In the genomic region with DNA sequence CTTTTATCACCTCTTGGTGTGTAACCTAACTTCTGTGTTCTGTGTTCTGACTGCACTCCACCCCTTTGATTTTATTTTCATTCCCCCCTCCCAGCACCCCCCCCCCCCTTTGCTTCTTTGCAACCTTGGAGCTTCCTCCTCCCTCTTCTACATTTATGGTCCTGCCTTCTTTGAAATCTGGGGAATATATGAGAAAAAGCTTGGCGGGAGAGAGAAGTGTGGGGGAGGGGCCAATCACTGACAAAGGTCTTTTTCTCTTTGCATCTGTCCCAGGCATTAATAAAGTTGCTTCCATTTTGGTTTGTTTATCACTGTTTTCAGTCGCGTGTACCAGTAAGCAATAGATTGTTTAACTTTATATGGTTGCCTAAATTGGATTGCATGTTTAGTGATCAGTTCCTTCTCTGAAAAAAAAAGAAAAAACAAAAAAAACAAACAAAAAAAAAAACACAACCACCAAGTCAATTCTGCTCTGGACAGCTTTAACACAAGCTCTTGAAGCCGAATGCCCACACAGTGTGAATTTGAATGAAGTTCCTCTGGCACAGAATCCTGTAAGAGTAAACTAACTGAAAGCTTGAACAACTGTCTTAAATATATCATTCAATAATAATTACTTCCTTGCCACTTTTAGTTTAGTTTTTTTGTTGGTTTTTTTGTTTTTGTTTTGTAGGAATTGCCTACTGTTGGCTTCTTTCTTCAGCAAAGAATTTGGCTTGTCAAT, we compare ENCODE assay signal across 10 mouse cellular contexts. TPM values are rescaled to one million over a fixed set of nuclear protein-coding genes. Genes with fewer than 3 reads are reported as not detected.
DNase-seq lines count a peak whose midpoint lies in the region; ATAC-seq lines count a peak whose summit lies in the region.
"Had no signal": no experiment of that assay in that cellular context is flagged by ENCODE, and none has a peak within 500 bp of the region (broad histone marks: within the 10 kb centered on the region; RNA-seq: fewer than 3 reads in every experiment).

No protein-coding gene starts in this region.

- peaks cover 41% of the 10 kb centered on the region for H3K27me3 ChIP-seq in heart, embryonic 11.5 days (ENCODE audit: control insufficient read depth, insufficient read depth, low read length)
- no peaks in the 10 kb centered on the region for H3K27me3 ChIP-seq in forebrain, embryonic 16.5 days (replicated peaks; ENCODE audit: control insufficient read depth, insufficient read depth, low read length)
- H3K27me3 ChIP-seq in midbrain, embryonic 10.5 days (ENCODE audit: low read depth, poor library complexity, severe bottlenecking): peaks cover 57% of the 10 kb centered on the region

- H3K4me1 ChIP-seq in heart, embryonic 11.5 days (ENCODE audit: control insufficient read depth, insufficient read depth, low read length): peaks cover 7% of the 10 kb centered on the region; the same call in 1 of the 2 replicates
- peaks cover 10% of the 10 kb centered on the region for H3K4me1 ChIP-seq in forebrain, embryonic 16.5 days (replicated peaks; ENCODE audit: control insufficient read depth, insufficient read depth, low read length)
- peaks cover 44% of the 10 kb centered on the region for H3K4me1 ChIP-seq in midbrain, embryonic 10.5 days

- intact Hi-C loops in heart, postnatal 10 days (cut with DNase I): no loop called here

- no peak for ATAC-seq in heart, embryonic 11.5 days (replicated peaks; ENCODE audit: insufficient number of reproducible peaks, low FRiP score, low TSS enrichment)
- no peak for ATAC-seq in forebrain, embryonic 16.5 days

- H3K36me3 ChIP-seq in heart, embryonic 11.5 days (ENCODE audit: control insufficient read depth, insufficient read depth, low read length): no peaks in the 10 kb centered on the region
- H3K36me3 ChIP-seq in forebrain, embryonic 16.5 days (ENCODE audit: control insufficient read depth, insufficient read depth): no peaks in the 10 kb centered on the region
- no peaks in the 10 kb centered on the region for H3K36me3 ChIP-seq in midbrain, embryonic 10.5 days
- H3K36me3 ChIP-seq: liver, embryonic 15.5 days had no signal

- H3K4me3 ChIP-seq in heart, embryonic 11.5 days (ENCODE audit: low read depth, low read length): peak overlapping the region; percentile 61; the same call in 1 of the 2 replicates
- H3K4me3 ChIP-seq in forebrain, embryonic 16.5 days (replicated peaks; ENCODE audit: low read length): peak overlapping the region; percentile 72
- H3K4me3 ChIP-seq in midbrain, embryonic 10.5 days: peak overlapping the region; percentile 69
- H3K4me3 ChIP-seq: liver, embryonic 15.5 days had no signal

- H3K27ac ChIP-seq in heart, embryonic 11.5 days (ENCODE audit: low read depth, low read length): no peak overlapping the region
- H3K27ac ChIP-seq in forebrain, embryonic 16.5 days (ENCODE audit: low read length): no peak overlapping the region
- no peak overlapping the region for H3K27ac ChIP-seq in midbrain, embryonic 10.5 days (replicated peaks)
- H3K27ac ChIP-seq: kidney, postnatal 0 days; liver, embryonic 15.5 days had no signal

- DNase-seq in heart, postnatal 10 days: no peak
- DNase-seq in brain, adult 2 months (ENCODE audit: low read depth, low spot score): peak; percentile 36
- DNase-seq in midbrain, embryonic 10.5 days (ENCODE audit: low spot score): no peak
- no peak for DNase-seq in ovary, adult 18-20 months (ENCODE audit: low spot score)
- DNase-seq in adrenal gland, adult 8-10 months: no peak
- no peak for DNase-seq in spleen, adult 12 weeks (ENCODE audit: low spot score)

- 20% methylated on average over 4 of the region's 4 CpGs for WGBS in heart, embryonic 11.5 days (ENCODE audit: insufficient replicate concordance)
- 15% methylated on average over 4 of the region's 4 CpGs for WGBS in forebrain, embryonic 16.5 days
- WGBS in midbrain, embryonic 10.5 days: 24% methylated on average over 4 of the region's 4 CpGs

- H3K9ac ChIP-seq in heart, embryonic 11.5 days (ENCODE audit: low read depth, low read length): no peak overlapping the region
- peak overlapping the region; percentile 74 for H3K9ac ChIP-seq in forebrain, embryonic 16.5 days (replicated peaks; ENCODE audit: low read depth, low read length)
- H3K9ac ChIP-seq: liver, embryonic 15.5 days had no signal

- H3K9me3 ChIP-seq in heart, embryonic 11.5 days (replicated peaks; ENCODE audit: control insufficient read depth, low read length): no peaks in the 10 kb centered on the region
- H3K9me3 ChIP-seq in forebrain, embryonic 16.5 days (ENCODE audit: control insufficient read depth, low read length): no peaks in the 10 kb centered on the region
- H3K9me3 ChIP-seq in midbrain, embryonic 10.5 days (replicated peaks): no peaks in the 10 kb centered on the region
- H3K9me3 ChIP-seq: liver, embryonic 15.5 days had no signal

- H3K4me2 ChIP-seq in heart, embryonic 11.5 days: peak overlapping the region; percentile 99
- peak overlapping the region; percentile 96 for H3K4me2 ChIP-seq in forebrain, embryonic 16.5 days (ENCODE audit: low read length)
- H3K4me2 ChIP-seq: liver, embryonic 15.5 days had no signal

RNA-seq across cellular contexts. Expression of gene Pcdh10, which starts 4.0 kb away (rescaled TPM):
- 0.43 and 0.76 TPM in 2 replicates for polyA plus RNA-seq in heart, embryonic 11.5 days (2014; fragmentation: Nextera tagmentation; extraction: Ambion mirVana)
- total RNA-seq in heart, postnatal 10 days (2021): under 1 TPM in 1 of 2 experiments, not detected in 1; 0.02 TPM
- polyA plus RNA-seq in forebrain, embryonic 16.5 days (2015; fragmentation: Nextera tagmentation; extraction: Ambion mirVana): 12.0 and 15.8 TPM in 2 replicates
- polyA plus RNA-seq in midbrain, embryonic 10.5 days (2016; fragmentation: Nextera tagmentation; extraction: Ambion mirVana): 0.75 and 1.8 TPM in 2 replicates
- 10 to 100 TPM in 1 of 4 experiments, 1 to 10 TPM in 3; 6.8 to 11.4 (median 8.0) TPM for total RNA-seq in adrenal gland, adult 8-10 months (2022)
